Mouse (Mus musculus): ENCODE data around the gene Grik4.

Gene Grik4

GRCm38 (mm10) chr9:42906995-42907394 is 37.3 kb downstream of the Grik4 start:
- DNase-seq (ENCODE audit: low read depth, low spot score), result no peak

GRCm38 (mm10) chr9:42898091-42898591 is 46.2 kb downstream of the Grik4 start:
- DNase-seq (ENCODE audit: low read depth, low spot score), result no peak

GRCm38 (mm10) chr9:42897361-42898051 is 46.8 kb downstream of the Grik4 start:
- DNase-seq (ENCODE audit: low read depth, low spot score), result peak; percentile 70

- peak; percentile 16 for DNase-seq (ENCODE audit: low read depth, low spot score)
Measured at GRCm38 (mm10) chr9:42896421-42897210, 47.7 kb downstream of the Grik4 start.

GRCm38 (mm10) chr9:42892765-42893164 is 51.5 kb downstream of the Grik4 start:
- no peak for DNase-seq (ENCODE audit: low read depth, low spot score)

- DNase-seq (ENCODE audit: low read depth, low spot score), result no peak
Measured at GRCm38 (mm10) chr9:42887930-42888329, 56.4 kb downstream of the Grik4 start.

GRCm38 (mm10) chr9:42886112-42886766 is 58.1 kb downstream of the Grik4 start:
- no peak for DNase-seq (ENCODE audit: low read depth, low spot score)

GRCm38 (mm10) chr9:42885566-42885965 is 58.7 kb downstream of the Grik4 start:
- DNase-seq (ENCODE audit: low read depth, low spot score), result no peak

GRCm38 (mm10) chr9:42885123-42885522 is 59.2 kb downstream of the Grik4 start:
- DNase-seq (ENCODE audit: low read depth, low spot score), result no peak

GRCm38 (mm10) chr9:42883006-42883759 is 61.1 kb downstream of the Grik4 start:
- no peak for DNase-seq (ENCODE audit: low read depth, low spot score)

- DNase-seq (ENCODE audit: low read depth, low spot score), result no peak
Measured at GRCm38 (mm10) chr9:42882313-42882712, 62.0 kb downstream of the Grik4 start.

- no peak for DNase-seq (ENCODE audit: low read depth, low spot score)
Measured at GRCm38 (mm10) chr9:42881040-42881439, 63.3 kb downstream of the Grik4 start.

- no peak for DNase-seq (ENCODE audit: low read depth, low spot score)
Measured at GRCm38 (mm10) chr9:42878401-42878800, 65.9 kb downstream of the Grik4 start.

- no peak for DNase-seq (ENCODE audit: low read depth, low spot score)
Measured at GRCm38 (mm10) chr9:42872885-42873284, 71.4 kb downstream of the Grik4 start.

- DNase-seq (ENCODE audit: low read depth, low spot score), result no peak
Measured at GRCm38 (mm10) chr9:42871681-42872080, 72.6 kb downstream of the Grik4 start.

- no peak for DNase-seq (ENCODE audit: low read depth, low spot score)
Measured at GRCm38 (mm10) chr9:42870257-42870656, 74.0 kb downstream of the Grik4 start.

- DNase-seq (ENCODE audit: low read depth, low spot score), result no peak
Measured at GRCm38 (mm10) chr9:42868508-42868907, 75.8 kb downstream of the Grik4 start.

GRCm38 (mm10) chr9:42866650-42867049 is 77.6 kb downstream of the Grik4 start:
- DNase-seq (ENCODE audit: low read depth, low spot score), result no peak

GRCm38 (mm10) chr9:42865036-42865829 is 79.1 kb downstream of the Grik4 start:
- no peak for DNase-seq (ENCODE audit: low read depth, low spot score)

- DNase-seq (ENCODE audit: low read depth, low spot score), result no peak
Measured at GRCm38 (mm10) chr9:42863360-42863759, 80.9 kb downstream of the Grik4 start.

- no peak for DNase-seq (ENCODE audit: low read depth, low spot score)
Measured at GRCm38 (mm10) chr9:42861711-42862110, 82.6 kb downstream of the Grik4 start.
